Mouse (Mus musculus): ENCODE measurements at regions not wholly inside any gene's neighbourhood (a gene's known extent, or its start where the extent isn't known, plus 50 kb on each side); places are given as distances from the start of the nearest gene placed in this dataset.

- TF ChIP-seq POLR2A (IDR thresholded peaks at IDR 0.05; ENCODE audit: borderline replicate concordance, extremely low read depth, insufficient read depth, insufficient read length, poor library complexity, severe bottlenecking) (no peak), CTCF (IDR thresholded peaks at IDR 0.05; ENCODE audit: borderline replicate concordance, extremely low read depth, insufficient read depth, insufficient read length) (no peak)
Observed at GRCm38 (mm10) chr7:128854690-128855343, 110.1 kb downstream of the Sec23ip start.
